Mouse (Mus musculus) liver, postnatal 0 days (tissue): ENCODE results near the gene Adarb1. TPM values are rescaled to one million over a fixed set of nuclear protein-coding genes. Genes with fewer than 3 reads are reported as not detected.

Experiments used
- ATAC-seq: fragments of 200-750 bp; cut with Nextera tagmentation; 2 replicates; pipeline ENCODE4 v1.8.0; 2017; ENCODE audit warnings: mild to moderate bottlenecking, moderate library complexity
- DNase-seq: peaks from one replicate; pipeline ENCODE4 v3.0.0-alpha.2; 2016
- H3K27ac ChIP-seq: fragments of 300-500 bp; sonication (generic); 2 replicates; pipeline ENCODE4 v1.5.1; 2014; ENCODE audit warnings: antibody characterized with exemption, moderate library complexity, mild to moderate bottlenecking, low read depth
- H3K27me3 ChIP-seq: fragments of 300-500 bp; sonication (generic); 2 replicates; pipeline ENCODE4 v1.6.1; 2014; ENCODE audit warnings: low read length, control low read depth, mixed read lengths; ENCODE audit not compliant: insufficient read depth
- H3K36me3 ChIP-seq: fragments of 300-500 bp; sonication (generic); replicated peaks from 2 replicates; pipeline ENCODE4 v1.6.1; 2014; ENCODE audit warnings: mild to moderate bottlenecking, control low read depth, low read length, moderate library complexity, mixed read lengths; ENCODE audit not compliant: insufficient read depth
- H3K4me1 ChIP-seq: fragments of 300-500 bp; sonication (generic); 2 replicates; pipeline ENCODE4 v1.6.1; 2014; ENCODE audit warnings: antibody characterized with exemption, mild to moderate bottlenecking, control low read depth; ENCODE audit not compliant: insufficient read depth
- H3K4me2 ChIP-seq: fragments of 300-500 bp; sonication (generic); 2 replicates; pipeline ENCODE4 v1.6.1; 2014; ENCODE audit warnings: low read depth, mild to moderate bottlenecking, low read length, moderate library complexity, mixed read lengths
- H3K4me3 ChIP-seq: fragments of 300-500 bp; sonication (generic); 2 replicates; pipeline ENCODE4 v1.5.1; 2014; ENCODE audit warnings: low read depth, low read length
- H3K9ac ChIP-seq: fragments of 300-500 bp; sonication (generic); replicated peaks from 2 replicates; pipeline ENCODE4 v1.6.1; 2014; ENCODE audit warnings: mild to moderate bottlenecking, moderate library complexity
- H3K9me3 ChIP-seq: fragments of 300-500 bp; sonication (generic); 2 replicates; pipeline ENCODE4 v1.6.1; 2016; ENCODE audit warnings: mild to moderate bottlenecking, control low read depth, low read length, mixed read lengths
- CTCF ChIP-seq: sonication (generic); IDR thresholded peaks from 2 replicates; pipeline ENCODE4 v1.5.1; 2016; ENCODE audit warnings: antibody characterized with exemption, low read depth
- EP300 ChIP-seq: IDR thresholded peaks from 2 replicates; pipeline ENCODE4 v1.6.1; 2016; ENCODE audit warnings: antibody characterized with exemption, low read depth, mild to moderate bottlenecking
- WGBS: fragments of 180-500 bp; shearing (Covaris S2); extraction: QIAGEN DNeasy Blood & Tissue Kit; methylation state at CpG from one replicate; pipeline ENCODE4 v1.1.7; 2014; ENCODE audit not compliant: insufficient replicate concordance; 5-methylcytosine and 5-hydroxymethylcytosine counted together
- polyA plus RNA-seq: library from polyadenylated mRNA; unstranded; fragments of >200 nt; fragmentation: Nextera tagmentation; extraction: Ambion mirVana; gene quantifications from 2 replicates; pipeline ENCODE4 v1.2.1, GENCODE M21; 2015

Adarb1 gene
- polyA plus RNA-seq, 1 experiment from 2014 or later, result 1.8 TPM

GRCm38 (mm10) chr10:77383045-77383444 is 35.0 kb downstream of the Adarb1 start:
- no peak overlapping the region for H3K4me2 ChIP-seq
- no peaks in the 10 kb centered on the region for H3K9me3 ChIP-seq
- H3K9ac ChIP-seq, result no peak overlapping the region
- H3K4me1 ChIP-seq, result peaks cover under 1% of the 10 kb centered on the region; the same call in 1 of the 2 replicates
- H3K27me3 ChIP-seq, result no peaks in the 10 kb centered on the region
- H3K4me3 ChIP-seq, result no peak overlapping the region
- TF ChIP-seq CTCF (no peak), EP300 (no peak)
- ATAC-seq (no peak), DNase-seq (no peak)
- H3K36me3 ChIP-seq, result no peaks in the 10 kb centered on the region
- no peak overlapping the region for H3K27ac ChIP-seq
- WGBS, result 78% methylated on average over 8 of the region's 8 CpGs

GRCm38 (mm10) chr10:77381191-77381590 is 36.9 kb downstream of the Adarb1 start:
- H3K27me3 ChIP-seq, result no peaks in the 10 kb centered on the region
- WGBS, result 52% methylated on average over 2 of the region's 2 CpGs
- H3K9ac ChIP-seq, result no peak overlapping the region
- H3K9me3 ChIP-seq, result no peaks in the 10 kb centered on the region
- H3K4me1 ChIP-seq, result peaks cover 5% of the 10 kb centered on the region; the same call in 1 of the 2 replicates
- DNase-seq (no peak), ATAC-seq (no peak)
- no peaks in the 10 kb centered on the region for H3K36me3 ChIP-seq
- H3K4me2 ChIP-seq, result no peak overlapping the region
- no peak for TF ChIP-seq CTCF
- TF ChIP-seq EP300, result no peak
- no peak overlapping the region for H3K27ac ChIP-seq
- H3K4me3 ChIP-seq, result no peak overlapping the region

GRCm38 (mm10) chr10:77380716-77381115 is 37.4 kb downstream of the Adarb1 start:
- no peak overlapping the region for H3K27ac ChIP-seq
- H3K4me3 ChIP-seq, result no peak overlapping the region
- H3K27me3 ChIP-seq, result no peaks in the 10 kb centered on the region
- no peak for ATAC-seq
- no peak for DNase-seq
- no peak overlapping the region for H3K4me2 ChIP-seq
- no peak overlapping the region for H3K9ac ChIP-seq
- peaks cover 5% of the 10 kb centered on the region; the same call in 1 of the 2 replicates for H3K4me1 ChIP-seq
- no peak for TF ChIP-seq CTCF
- TF ChIP-seq EP300, result no peak
- H3K36me3 ChIP-seq, result no peaks in the 10 kb centered on the region
- no peaks in the 10 kb centered on the region for H3K9me3 ChIP-seq
- 67% methylated on average over 6 of the region's 6 CpGs for WGBS

- no peak for ATAC-seq
- Histone ChIP-seq H3K36me3 (no peaks in the 10 kb centered on the region), H3K4me1 (peaks cover 5% of the 10 kb centered on the region; the same call in 1 of the 2 replicates), H3K9ac (no peak overlapping the region), H3K27ac (no peak overlapping the region), H3K9me3 (no peaks in the 10 kb centered on the region), H3K27me3 (no peaks in the 10 kb centered on the region), H3K4me3 (no peak overlapping the region), H3K4me2 (no peak overlapping the region)
- DNase-seq, result no peak
- TF ChIP-seq CTCF (no peak), EP300 (no peak)
- WGBS, result 87% methylated on average over 4 of the region's 4 CpGs
These were observed 38.9 kb downstream of the Adarb1 start for GRCm38 (mm10) chr10:77379199-77379598.

- no peaks in the 10 kb centered on the region for H3K36me3 ChIP-seq
- no peak for TF ChIP-seq CTCF
- TF ChIP-seq EP300, result no peak
- H3K27me3 ChIP-seq, result no peaks in the 10 kb centered on the region
- no peak overlapping the region for H3K27ac ChIP-seq
- no peak overlapping the region for H3K4me3 ChIP-seq
- peaks cover 5% of the 10 kb centered on the region; the same call in 1 of the 2 replicates for H3K4me1 ChIP-seq
- H3K9me3 ChIP-seq, result no peaks in the 10 kb centered on the region
- WGBS, result 84% methylated on average over 1 of the region's 1 CpGs
- ATAC-seq (no peak), DNase-seq (no peak)
- H3K4me2 ChIP-seq, result no peak overlapping the region
- no peak overlapping the region for H3K9ac ChIP-seq
These were observed 42.0 kb downstream of the Adarb1 start for GRCm38 (mm10) chr10:77376056-77376455.

GRCm38 (mm10) chr10:77374948-77375347 is 43.1 kb downstream of the Adarb1 start:
- no peak for TF ChIP-seq CTCF
- no peak for TF ChIP-seq EP300
- Histone ChIP-seq H3K4me1 (peaks cover 5% of the 10 kb centered on the region; the same call in 1 of the 2 replicates), H3K4me3 (no peak overlapping the region), H3K9me3 (no peaks in the 10 kb centered on the region), H3K36me3 (no peaks in the 10 kb centered on the region), H3K27ac (no peak overlapping the region), H3K9ac (no peak overlapping the region), H3K27me3 (no peaks in the 10 kb centered on the region), H3K4me2 (no peak overlapping the region)
- DNase-seq (no peak), ATAC-seq (no peak)
- 83% methylated on average over 1 of the region's 1 CpGs for WGBS

- no peak overlapping the region for H3K4me2 ChIP-seq
- TF ChIP-seq CTCF, result no peak
- no peak for TF ChIP-seq EP300
These were observed 43.7 kb downstream of the Adarb1 start for GRCm38 (mm10) chr10:77374407-77374806.

More at GRCm38 (mm10) chr10:77374407-77374806, 43.7 kb downstream of the Adarb1 start:
- Histone ChIP-seq H3K27me3 (no peaks in the 10 kb centered on the region), H3K9me3 (no peaks in the 10 kb centered on the region), H3K4me1 (peaks cover 5% of the 10 kb centered on the region; the same call in 1 of the 2 replicates), H3K9ac (no peak overlapping the region), H3K27ac (no peak overlapping the region), H3K36me3 (no peaks in the 10 kb centered on the region), H3K4me3 (no peak overlapping the region)
- DNase-seq (no peak), ATAC-seq (no peak)
- WGBS, result 81% methylated on average over 5 of the region's 5 CpGs
